ENCODE assay signal across 8 mouse cellular contexts in genomic region chr9:71126205-71126604, GRCm38 (mm10). TPM values are rescaled to one million over a fixed set of nuclear protein-coding genes. Genes with fewer than 3 reads are reported as not detected.
DNase-seq lines count a peak whose midpoint lies in the region; ATAC-seq and TF ChIP-seq lines count a peak whose summit lies in the region.

No protein-coding gene starts in this region.

- H3K4me1 ChIP-seq in ES-E14 (ENCODE audit: control insufficient read depth in 2 of 2, insufficient read depth in 2 of 2, low read length in 2 of 2, poor library complexity in 1 of 2): no peaks in the 10 kb centered on the region
- no peaks in the 10 kb centered on the region for H3K4me1 ChIP-seq in forebrain, embryonic 14.5 days (ENCODE audit: control insufficient read depth, insufficient read depth, low read length)

- no peaks in the 10 kb centered on the region for H3K27me3 ChIP-seq in forebrain, embryonic 14.5 days (replicated peaks; ENCODE audit: control insufficient read depth, insufficient read depth, low read length)

- DNase-seq in kidney, adult 9 months: peak; percentile 31
- DNase-seq in kidney, adult 11 months: no peak
- DNase-seq in ES-E14 (ENCODE audit: low read depth, low spot score): peak; percentile 34
- DNase-seq in c-Kit-negative CD71-positive TER-119-positive erythroid progenitor cells, embryonic 14.5 days (ENCODE audit: low read depth, low spot score): peak; percentile 48
- peak; percentile 4 for DNase-seq in induced T-regulatory cell, adult 2 months (ENCODE audit: low read depth)
- DNase-seq in naive thymus-derived CD4-positive, alpha-beta T cell, adult 2 months (ENCODE audit: low read depth): peak; percentile 12
- no peak for DNase-seq in forebrain, embryonic 14.5 days (ENCODE audit: low spot score)

- no peak overlapping the region for H3K27ac ChIP-seq in ES-E14 (ENCODE audit: insufficient read depth, low read depth, low read length, poor library complexity, severe bottlenecking)
- no peak overlapping the region for H3K27ac ChIP-seq in forebrain, embryonic 14.5 days (ENCODE audit: low read depth, low read length)

- no peaks in the 10 kb centered on the region for H3K9me3 ChIP-seq in ES-E14 (ENCODE audit: control insufficient read depth, insufficient read depth, low read depth, low read length)
- H3K9me3 ChIP-seq in forebrain, embryonic 14.5 days (replicated peaks; ENCODE audit: control insufficient read depth, low read length): no peaks in the 10 kb centered on the region

- H3K9ac ChIP-seq in ES-E14 (ENCODE audit: insufficient read depth, low read depth, low read length, poor library complexity, severe bottlenecking): no peak overlapping the region
- no peak overlapping the region for H3K9ac ChIP-seq in forebrain, embryonic 14.5 days (ENCODE audit: low read length)

- in situ Hi-C loops in ES-E14 (cut with MboI; ENCODE audit: low sequenced_read_pairs in 2 of 2, unreplicated experiment in 2 of 2): no loop called here

- H3K36me3 ChIP-seq in ES-E14 (ENCODE audit: control insufficient read depth, insufficient read depth, low read length, poor library complexity, severe bottlenecking): no peaks in the 10 kb centered on the region
- no peaks in the 10 kb centered on the region for H3K36me3 ChIP-seq in forebrain, embryonic 14.5 days (ENCODE audit: control insufficient read depth, insufficient read depth, low read length)

- no peak for ATAC-seq in erythroid progenitor cell, adult 5-6 weeks (replicated peaks; ENCODE audit: low FRiP score, poor library complexity, severe bottlenecking)
- no peak for ATAC-seq in forebrain, embryonic 14.5 days

- no peak overlapping the region for H3K4me2 ChIP-seq in forebrain, embryonic 14.5 days (ENCODE audit: low read length)

- 35% methylated on average over 2 of the region's 2 CpGs for WGBS in forebrain, embryonic 14.5 days

- no peak overlapping the region for H3K4me3 ChIP-seq in ES-E14 (ENCODE audit: insufficient read depth in 1 of 2, low read depth in 1 of 2, low read length in 2 of 2, poor library complexity in 1 of 2, severe bottlenecking in 1 of 2)
- no peak overlapping the region for H3K4me3 ChIP-seq in forebrain, embryonic 14.5 days (ENCODE audit: low read depth, low read length)

TF ChIP-seq in ES-E14, 5 proteins besides CTCF, POLR2A, EP300 and RAD21:
- TF ChIP-seq ZNF384 (IDR thresholded peaks at IDR 0.05; ENCODE audit: low read depth, low read length) (no peak), HCFC1 (IDR thresholded peaks at IDR 0.05; ENCODE audit: borderline replicate concordance, insufficient read depth, low read length) (no peak), ZC3H11A (IDR thresholded peaks at IDR 0.05; ENCODE audit: borderline replicate concordance, low read depth, low read length) (0 out of 2 replicates have a peak, but pooled peaks have one; percentile 12)

RNA-seq across cellular contexts. Expression of gene Aqp9, which starts 42.3 kb away (rescaled TPM):
- 0.09 and 0.42 TPM in 2 replicates for total RNA-seq in ES-E14 (2012; rRNA removed)
- total RNA-seq in erythroid progenitor cell, adult 5-6 weeks (2015; ENCODE audit: low replicate concordance): 23.4 and 28.1 TPM in 2 replicates
- 33.5 and 50.6 TPM in 2 replicates for total RNA-seq in erythroid progenitor cell, adult 5-6 weeks (2017; ENCODE audit: low replicate concordance)
- polyA plus RNA-seq in forebrain, embryonic 14.5 days (2014; fragmentation: Nextera tagmentation; extraction: Ambion mirVana): 0.20 and 0.37 TPM in 2 replicates

Comparison
In these comparisons a context has a peak if more than half of its experiments do, and no peak if none do; other contexts are left out.
1. DNase-seq: peak in kidney, adult 9 months (single experiment), ES-E14 (single experiment), c-Kit-negative CD71-positive TER-119-positive erythroid progenitor cells, embryonic 14.5 days (single experiment), induced T-regulatory cell, adult 2 months (single experiment) and naive thymus-derived CD4-positive, alpha-beta T cell, adult 2 months (single experiment); none in kidney, adult 11 months (single experiment) and forebrain, embryonic 14.5 days (single experiment).
2. RNA of gene Aqp9, which starts 42.3 kb away (total RNA-seq): 23.4 to 50.6 TPM in erythroid progenitor cell, adult 5-6 weeks; 0.09 to 0.42 TPM in ES-E14; every median in the first group is over 10 times any median in the second.